11 mouse cellular contexts compared by ENCODE assay signal in genomic region chr10:121391901-121392300, GRCm38 (mm10). TPM values are rescaled to one million over a fixed set of nuclear protein-coding genes. Genes with fewer than 3 reads are reported as not detected.
"Had no signal": no experiment of that assay in that cellular context is flagged by ENCODE, and none has a peak within 500 bp of the region (broad histone marks: within the 10 kb centered on the region; RNA-seq: fewer than 3 reads in every experiment).

No protein-coding gene starts in this region.

- H3K4me3 ChIP-seq: limb, embryonic 15.5 days; liver, embryonic 12.5 days; midbrain, embryonic 10.5 days; myocyte; neural tube, embryonic 15.5 days had no signal

- H3K4me2 ChIP-seq: limb, embryonic 15.5 days; liver, embryonic 12.5 days; lung, embryonic 14.5 days; neural tube, embryonic 15.5 days had no signal

- H3K27ac ChIP-seq: limb, embryonic 15.5 days; liver, embryonic 12.5 days; midbrain, embryonic 10.5 days; neural tube, embryonic 15.5 days had no signal

- H3K9ac ChIP-seq: limb, embryonic 15.5 days; liver, embryonic 12.5 days; lung, embryonic 14.5 days; neural tube, embryonic 15.5 days had no signal

- H3K27me3 ChIP-seq: limb, embryonic 15.5 days; liver, embryonic 12.5 days; neural tube, embryonic 15.5 days had no signal

- H3K9me3 ChIP-seq: limb, embryonic 15.5 days; liver, embryonic 12.5 days; midbrain, embryonic 10.5 days; neural tube, embryonic 15.5 days had no signal

- DNase-seq: kidney, postnatal 25 days; lung, embryonic 14.5 days; lung, postnatal 10 days; lung, postnatal 4 days; midbrain, embryonic 14.5 days; thymus, postnatal 4 days had no signal

- ATAC-seq: liver, embryonic 12.5 days had no signal

- H3K4me1 ChIP-seq: liver, embryonic 12.5 days; midbrain, embryonic 10.5 days had no signal

RNA-seq across cellular contexts. Expression of gene Tbc1d30, which starts 40.8 kb away (rescaled TPM):
- polyA plus RNA-seq: myocyte had no signal
